Mouse (Mus musculus) midbrain, embryonic 12.5 days (tissue): ENCODE results near the gene Krt7. TPM values are rescaled to one million over a fixed set of nuclear protein-coding genes. Genes with fewer than 3 reads are reported as not detected.

Experiments
- ATAC-seq: fragments of 200-750 bp; cut with Nextera tagmentation; 2 replicates; pipeline ENCODE4 v1.8.0; 2017; ENCODE audit warnings: low read depth, moderate TSS enrichment, moderate library complexity; ENCODE audit not compliant: low FRiP score
- H3K27ac ChIP-seq: fragments of 300-500 bp; sonication (generic); replicated peaks from 2 replicates; pipeline ENCODE4 v1.5.1; 2016; ENCODE audit warnings: mild to moderate bottlenecking
- H3K27me3 ChIP-seq: fragments of 300-500 bp; sonication (generic); 2 replicates; pipeline ENCODE4 v1.6.1; 2016; ENCODE audit warnings: mild to moderate bottlenecking
- H3K36me3 ChIP-seq: fragments of 300-500 bp; sonication (generic); 2 replicates; pipeline ENCODE4 v1.6.1; 2016
- H3K4me1 ChIP-seq: fragments of 300-500 bp; sonication (generic); 2 replicates; pipeline ENCODE4 v1.6.1; 2016
- H3K4me2 ChIP-seq: fragments of 300-500 bp; sonication (generic); replicated peaks from 2 replicates; pipeline ENCODE4 v1.6.1; 2016; ENCODE audit warnings: mild to moderate bottlenecking, moderate library complexity
- H3K4me3 ChIP-seq: fragments of 300-500 bp; sonication (generic); 2 replicates; pipeline ENCODE4 v1.5.1; 2016; ENCODE audit warnings: mild to moderate bottlenecking
- H3K9ac ChIP-seq: fragments of 300-500 bp; sonication (generic); replicated peaks from 2 replicates; pipeline ENCODE4 v1.6.1; 2016; ENCODE audit warnings: mild to moderate bottlenecking, moderate library complexity
- H3K9me3 ChIP-seq: fragments of 300-500 bp; sonication (generic); 2 replicates; pipeline ENCODE4 v1.6.1; 2016; ENCODE audit warnings: mild to moderate bottlenecking
- WGBS: fragments of 180-500 bp; shearing (Covaris S2); methylation state at CpG from one replicate; pipeline ENCODE4 v1.1.7; 2016; 5-methylcytosine and 5-hydroxymethylcytosine counted together
- polyA plus RNA-seq: library from polyadenylated mRNA; unstranded; fragments of >200 nt; fragmentation: Nextera tagmentation; extraction: Ambion mirVana; gene quantifications from 2 replicates; pipeline ENCODE4 v1.2.1, GENCODE M21; 2016

The Krt7 gene
- polyA plus RNA-seq, 1 experiment from 2014 or later = 6.3 TPM

DNA sequence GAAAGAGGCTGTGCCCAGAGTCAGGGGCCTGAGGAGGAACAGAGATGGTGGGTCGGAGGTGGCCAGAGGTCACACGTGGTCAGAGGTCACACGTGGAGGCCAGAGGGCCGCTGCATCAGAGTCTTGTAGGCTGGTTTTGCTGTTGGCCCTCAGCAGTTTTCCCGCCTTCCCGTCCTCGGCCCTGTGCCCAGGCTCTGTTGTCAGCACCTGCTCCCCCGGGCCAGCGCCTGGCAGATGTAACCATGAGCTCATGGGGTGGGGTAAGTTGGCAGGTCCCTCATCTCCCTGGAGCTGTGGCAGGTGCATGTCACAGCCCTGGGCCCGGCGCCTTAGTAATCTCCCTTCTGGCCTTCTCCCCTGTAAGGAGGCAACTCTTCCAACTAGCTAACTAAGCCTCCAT, 28.0 kb upstream of the Krt7 start:
- Histone ChIP-seq H3K4me3 (no peak overlapping the region), H3K36me3 (no peaks in the 10 kb centered on the region), H3K27ac (no peak overlapping the region), H3K9me3 (no peaks in the 10 kb centered on the region), H3K4me2 (no peak overlapping the region), H3K9ac (no peak overlapping the region), H3K27me3 (no peaks in the 10 kb centered on the region), H3K4me1 (0 out of 2 replicates have a peak, but pooled peaks cover 2% of the 10 kb centered on the region)
- ATAC-seq = no peak
- WGBS = 85% methylated on average over 11 of the region's 11 CpGs

DNA sequence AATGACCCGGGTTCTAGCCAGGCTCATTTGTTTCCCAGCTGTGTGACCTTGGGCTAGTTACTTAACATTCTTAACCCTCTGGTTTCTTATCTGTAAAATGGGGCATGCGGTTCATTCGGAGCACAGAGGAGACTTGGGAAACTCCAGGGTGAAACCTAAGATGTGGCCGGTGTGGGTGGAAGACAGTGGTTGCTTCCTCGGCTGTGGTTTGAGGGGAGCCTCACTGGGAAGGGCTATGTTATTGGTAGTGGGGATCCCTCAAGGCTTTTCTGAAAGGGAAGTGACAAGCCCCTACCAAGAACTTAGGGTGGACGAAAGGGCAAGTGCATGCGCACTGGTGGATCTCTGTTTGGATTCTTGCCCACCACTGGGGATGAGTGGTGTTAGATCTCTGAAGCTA, 26.2 kb upstream of the Krt7 start:
- Histone ChIP-seq H3K4me3 (no peak overlapping the region), H3K27ac (no peak overlapping the region), H3K27me3 (no peaks in the 10 kb centered on the region), H3K4me1 (0 out of 2 replicates have a peak, but pooled peaks cover 2% of the 10 kb centered on the region), H3K9me3 (no peaks in the 10 kb centered on the region), H3K4me2 (no peak overlapping the region), H3K36me3 (no peaks in the 10 kb centered on the region), H3K9ac (no peak overlapping the region)
- 90% methylated on average over 7 of the region's 7 CpGs for WGBS
- no peak for ATAC-seq

DNA sequence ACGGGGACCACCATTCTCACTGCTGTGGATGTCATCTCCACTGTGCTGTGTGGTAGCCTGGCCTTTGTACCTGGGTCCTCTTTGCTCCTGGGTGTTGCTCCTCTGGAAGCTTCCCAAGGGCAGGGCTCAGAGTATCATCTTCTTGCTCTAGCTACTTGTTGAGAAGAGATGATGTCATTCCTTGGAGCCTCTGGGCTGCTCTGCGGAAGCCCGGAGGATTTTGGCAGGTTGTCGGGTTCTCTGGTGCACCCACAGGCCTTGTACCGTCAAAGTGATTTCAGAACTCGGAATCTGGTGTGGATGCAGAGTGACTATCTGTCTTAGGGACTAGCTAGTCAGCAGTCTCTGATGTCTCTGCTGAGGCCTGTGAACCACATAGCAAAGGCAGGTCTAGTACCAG, 25.8 kb upstream of the Krt7 start:
- 90% methylated on average over 6 of the region's 6 CpGs for WGBS
- H3K4me3 ChIP-seq = no peak overlapping the region
- no peaks in the 10 kb centered on the region for H3K9me3 ChIP-seq
- no peak overlapping the region for H3K27ac ChIP-seq
- no peak for ATAC-seq
- no peaks in the 10 kb centered on the region for H3K27me3 ChIP-seq
- no peak overlapping the region for H3K4me2 ChIP-seq
- H3K36me3 ChIP-seq = no peaks in the 10 kb centered on the region
- no peak overlapping the region for H3K9ac ChIP-seq
- H3K4me1 ChIP-seq = 0 out of 2 replicates have a peak, but pooled peaks cover 2% of the 10 kb centered on the region

DNA sequence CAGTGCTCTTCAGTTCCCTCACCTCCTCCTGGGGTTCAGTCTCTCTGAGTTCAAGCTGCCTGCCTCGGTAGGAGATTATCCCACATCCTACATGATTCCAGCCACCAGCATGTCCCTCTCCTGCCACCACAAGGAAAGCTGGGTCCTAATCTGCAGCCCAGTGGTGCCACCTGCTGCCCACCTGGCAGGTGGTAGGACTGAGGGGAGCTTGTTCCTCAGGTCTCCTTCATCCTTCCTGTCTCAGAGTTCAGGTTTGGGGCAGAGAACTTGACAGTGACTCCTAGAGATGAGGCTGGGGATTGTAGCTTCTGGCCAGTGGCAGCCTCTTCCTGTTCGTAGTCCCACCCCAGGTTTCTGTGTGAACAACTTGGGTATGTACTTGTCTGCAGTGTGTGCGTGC, 23.7 kb upstream of the Krt7 start:
- Histone ChIP-seq H3K9me3 (no peaks in the 10 kb centered on the region), H3K4me1 (no peaks in the 10 kb centered on the region), H3K9ac (no peak overlapping the region), H3K4me3 (no peak overlapping the region), H3K36me3 (no peaks in the 10 kb centered on the region), H3K27ac (no peak overlapping the region), H3K27me3 (no peaks in the 10 kb centered on the region), H3K4me2 (no peak overlapping the region)
- ATAC-seq = no peak
- WGBS = 65% methylated on average over 3 of the region's 3 CpGs

DNA sequence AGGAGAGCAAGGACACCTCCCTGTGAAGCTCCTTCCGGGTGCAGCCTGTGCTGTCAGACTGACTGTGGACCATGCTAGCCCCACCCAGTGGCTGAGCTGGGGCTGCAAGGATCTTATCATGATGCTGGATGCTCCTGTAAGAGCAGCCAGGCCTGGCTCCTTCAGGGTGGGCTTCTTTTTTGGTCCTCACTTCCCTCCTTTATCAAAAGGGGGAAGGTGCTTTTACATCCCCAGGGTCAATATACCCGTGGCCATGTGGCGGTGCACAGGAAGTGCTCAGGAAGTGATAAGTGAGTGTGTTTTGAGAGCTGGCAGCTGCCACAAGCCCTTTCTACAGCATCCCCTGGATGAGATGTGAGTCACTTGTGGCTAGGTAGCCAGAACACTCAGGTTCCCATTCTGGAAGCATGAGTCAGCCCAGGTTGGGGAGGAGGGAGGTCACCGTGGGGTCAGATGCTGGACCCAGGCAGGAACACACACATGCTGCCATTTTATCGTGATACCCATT, 22.8 kb upstream of the Krt7 start:
- Histone ChIP-seq H3K4me1 (no peaks in the 10 kb centered on the region), H3K4me3 (no peak overlapping the region), H3K9ac (no peak overlapping the region), H3K9me3 (no peaks in the 10 kb centered on the region), H3K4me2 (no peak overlapping the region), H3K36me3 (no peaks in the 10 kb centered on the region), H3K27ac (no peak overlapping the region), H3K27me3 (no peaks in the 10 kb centered on the region)
- 66% methylated on average over 5 of the region's 5 CpGs for WGBS
- no peak for ATAC-seq

DNA sequence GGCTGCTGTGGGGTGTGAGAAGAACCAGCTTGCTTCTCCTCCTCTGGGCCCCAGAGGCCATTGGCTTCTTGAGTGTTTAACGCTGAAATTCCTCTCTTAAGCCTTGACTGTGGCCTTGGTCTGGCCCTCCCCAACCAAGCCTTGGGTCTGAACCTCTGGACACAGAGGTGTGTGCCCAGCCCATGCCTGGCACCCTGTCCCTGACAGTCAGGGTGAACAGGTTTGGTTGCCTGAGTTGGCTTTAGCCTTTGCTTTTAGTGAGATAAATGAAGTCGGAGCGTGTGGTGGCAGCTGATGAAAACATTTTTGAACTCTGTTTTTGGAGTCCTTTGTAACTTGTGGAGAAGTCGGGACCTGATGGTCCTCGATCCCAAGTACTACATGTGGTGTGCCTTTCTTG, 20.6 kb upstream of the Krt7 start:
- H3K36me3 ChIP-seq = no peaks in the 10 kb centered on the region
- H3K27me3 ChIP-seq = no peaks in the 10 kb centered on the region
- H3K9me3 ChIP-seq = no peaks in the 10 kb centered on the region
- H3K4me2 ChIP-seq = no peak overlapping the region
- 92% methylated on average over 5 of the region's 5 CpGs for WGBS
- H3K4me3 ChIP-seq = no peak overlapping the region
- no peak for ATAC-seq
- no peak overlapping the region for H3K9ac ChIP-seq
- H3K27ac ChIP-seq = no peak overlapping the region
- H3K4me1 ChIP-seq = no peaks in the 10 kb centered on the region

DNA sequence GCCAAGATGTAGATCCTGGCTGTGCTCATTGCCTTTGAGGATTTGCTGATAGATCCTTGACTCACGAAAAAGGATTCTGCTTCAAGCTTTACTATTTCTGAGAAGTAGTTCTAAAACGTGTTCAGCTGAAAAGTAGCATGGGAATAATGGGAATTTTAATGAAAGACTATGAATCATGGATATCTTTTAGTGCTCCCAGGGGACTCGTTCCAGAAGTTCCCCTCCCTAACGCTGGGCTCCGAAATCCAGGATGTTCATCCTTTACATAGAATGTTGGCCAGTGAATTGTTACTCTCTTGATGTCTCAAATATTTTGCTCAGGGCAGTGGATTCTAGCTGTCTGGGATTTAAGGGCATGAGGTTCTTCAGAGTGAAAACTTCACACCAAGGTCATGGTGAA, 18.6 kb upstream of the Krt7 start:
- Histone ChIP-seq H3K9me3 (no peaks in the 10 kb centered on the region), H3K9ac (no peak overlapping the region), H3K27me3 (no peaks in the 10 kb centered on the region), H3K4me3 (no peak overlapping the region), H3K4me1 (no peaks in the 10 kb centered on the region), H3K4me2 (no peak overlapping the region), H3K27ac (no peak overlapping the region), H3K36me3 (no peaks in the 10 kb centered on the region)
- ATAC-seq = no peak
- 89% methylated on average over 5 of the region's 5 CpGs for WGBS

DNA sequence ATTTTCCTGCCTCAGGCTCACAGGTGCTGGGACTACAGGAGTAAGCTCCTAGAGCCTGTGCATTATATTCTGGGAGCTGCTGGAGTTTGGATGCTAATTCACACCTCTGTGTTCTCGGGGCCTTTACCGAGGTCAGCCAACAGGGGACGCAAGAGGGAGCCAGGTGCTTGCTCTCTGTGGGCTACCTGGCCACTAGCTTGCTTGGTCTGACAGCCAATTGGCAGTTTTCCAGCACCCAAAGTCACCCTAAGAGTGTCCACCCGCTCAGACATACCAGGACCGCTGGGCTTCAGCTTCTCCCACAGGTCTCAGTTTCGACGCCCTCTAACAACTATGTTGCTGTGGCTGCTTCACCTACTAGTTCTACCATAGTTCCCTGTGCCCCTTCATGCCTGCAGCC, 15.9 kb upstream of the Krt7 start:
- no peaks in the 10 kb centered on the region for H3K36me3 ChIP-seq
- no peaks in the 10 kb centered on the region for H3K4me1 ChIP-seq
- H3K4me2 ChIP-seq = no peak overlapping the region
- no peaks in the 10 kb centered on the region for H3K27me3 ChIP-seq
- no peak overlapping the region for H3K4me3 ChIP-seq
- WGBS = 62% methylated on average over 7 of the region's 7 CpGs
- no peaks in the 10 kb centered on the region for H3K9me3 ChIP-seq
- no peak overlapping the region for H3K9ac ChIP-seq
- H3K27ac ChIP-seq = no peak overlapping the region
- ATAC-seq = no peak

DNA sequence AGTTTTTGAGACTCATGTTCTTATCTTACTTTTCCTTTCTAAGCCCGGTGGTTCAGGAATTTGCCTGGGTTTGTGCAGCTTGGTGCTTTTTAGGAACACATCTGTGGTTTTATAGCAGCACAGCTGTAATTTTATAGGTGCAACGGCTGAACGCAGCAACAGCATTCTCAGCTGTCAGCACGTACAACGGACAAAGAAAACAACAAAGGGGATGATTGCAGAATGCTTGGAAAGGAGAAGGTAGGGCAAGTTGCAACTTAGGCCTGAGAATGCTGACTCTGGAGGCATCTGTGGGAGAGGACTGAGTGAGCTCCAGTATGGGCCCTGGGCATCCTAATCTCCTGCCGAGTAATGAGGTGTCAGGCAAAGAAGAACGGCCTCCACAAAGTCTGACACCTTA, 14.4 kb upstream of the Krt7 start:
- Histone ChIP-seq H3K4me1 (no peaks in the 10 kb centered on the region), H3K27ac (no peak overlapping the region), H3K27me3 (no peaks in the 10 kb centered on the region), H3K9me3 (no peaks in the 10 kb centered on the region), H3K36me3 (no peaks in the 10 kb centered on the region), H3K4me3 (no peak overlapping the region), H3K9ac (no peak overlapping the region), H3K4me2 (no peak overlapping the region)
- ATAC-seq = no peak
- WGBS = 78% methylated on average over 7 of the region's 7 CpGs

DNA sequence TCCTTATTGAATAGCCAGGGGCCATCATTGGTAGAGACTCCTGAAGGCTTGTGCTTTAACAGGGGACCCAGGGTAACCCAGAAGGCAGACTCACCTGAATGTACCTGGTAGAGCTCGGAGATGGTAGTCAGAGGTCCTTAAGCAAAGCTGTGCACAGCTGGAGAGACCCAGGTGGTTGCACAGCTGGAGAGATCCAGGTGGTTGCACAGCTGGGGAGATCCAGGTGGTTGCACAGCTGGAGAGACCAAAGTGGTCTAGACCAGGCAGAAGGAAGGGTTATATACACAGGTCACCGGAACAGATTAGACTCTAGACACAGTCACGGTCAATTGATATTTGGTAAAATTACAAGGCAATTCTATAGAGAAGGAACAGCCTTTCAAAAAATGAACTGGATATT, 13.9 kb upstream of the Krt7 start:
- H3K4me3 ChIP-seq = no peak overlapping the region
- H3K27me3 ChIP-seq = no peaks in the 10 kb centered on the region
- H3K9me3 ChIP-seq = no peaks in the 10 kb centered on the region
- no peak overlapping the region for H3K4me2 ChIP-seq
- no peak overlapping the region for H3K9ac ChIP-seq
- H3K27ac ChIP-seq = no peak overlapping the region
- H3K4me1 ChIP-seq = no peaks in the 10 kb centered on the region
- WGBS = 79% methylated on average over 3 of the region's 3 CpGs
- no peak for ATAC-seq
- no peaks in the 10 kb centered on the region for H3K36me3 ChIP-seq

DNA sequence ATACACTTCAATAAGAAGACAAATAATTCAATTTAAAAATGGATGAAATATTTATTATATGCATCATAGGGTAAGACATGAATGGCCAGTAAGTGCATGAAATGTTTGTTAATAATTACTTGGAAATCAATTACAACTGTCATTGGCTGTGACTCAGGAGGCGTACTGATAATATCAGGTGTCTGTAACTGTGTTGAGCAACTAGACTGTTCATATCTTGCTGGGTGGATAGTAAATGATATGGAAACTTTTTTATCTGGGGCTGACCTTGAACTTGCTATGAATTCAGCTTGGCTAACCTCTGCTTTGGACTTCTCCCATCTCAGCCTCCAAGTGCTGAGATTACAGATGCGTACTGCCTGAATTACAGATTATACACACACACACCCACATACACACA, 13.2 kb upstream of the Krt7 start:
- Histone ChIP-seq H3K9me3 (no peaks in the 10 kb centered on the region), H3K36me3 (no peaks in the 10 kb centered on the region), H3K4me3 (no peak overlapping the region), H3K4me1 (no peaks in the 10 kb centered on the region), H3K27me3 (no peaks in the 10 kb centered on the region), H3K27ac (no peak overlapping the region), H3K4me2 (no peak overlapping the region), H3K9ac (no peak overlapping the region)
- ATAC-seq = no peak
- 95% methylated on average over 2 of the region's 2 CpGs for WGBS

DNA sequence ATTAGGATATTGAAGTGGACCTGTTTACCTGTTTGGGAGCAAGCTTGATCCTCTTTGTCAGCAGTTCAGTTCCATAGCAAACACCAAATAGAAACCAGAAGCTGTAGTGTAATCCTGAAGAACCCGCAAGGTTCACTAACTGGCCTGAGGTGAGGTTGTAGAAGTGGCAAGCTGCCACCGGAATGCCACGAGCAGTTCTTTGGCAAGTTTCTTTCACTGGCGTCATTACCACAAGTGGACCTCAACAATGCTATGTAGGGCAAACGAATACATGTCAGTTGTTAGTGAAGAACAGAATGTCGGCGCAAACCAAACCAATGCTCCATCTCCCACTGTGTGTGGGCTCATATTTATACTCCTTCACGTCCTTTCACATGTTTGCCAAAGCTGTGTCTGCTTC, 12.6 kb upstream of the Krt7 start:
- no peak overlapping the region for H3K27ac ChIP-seq
- H3K4me3 ChIP-seq = no peak overlapping the region
- no peak overlapping the region for H3K9ac ChIP-seq
- H3K36me3 ChIP-seq = no peaks in the 10 kb centered on the region
- H3K4me2 ChIP-seq = no peak overlapping the region
- WGBS = 87% methylated on average over 8 of the region's 8 CpGs
- no peaks in the 10 kb centered on the region for H3K4me1 ChIP-seq
- no peaks in the 10 kb centered on the region for H3K9me3 ChIP-seq
- no peaks in the 10 kb centered on the region for H3K27me3 ChIP-seq
- no peak for ATAC-seq

DNA sequence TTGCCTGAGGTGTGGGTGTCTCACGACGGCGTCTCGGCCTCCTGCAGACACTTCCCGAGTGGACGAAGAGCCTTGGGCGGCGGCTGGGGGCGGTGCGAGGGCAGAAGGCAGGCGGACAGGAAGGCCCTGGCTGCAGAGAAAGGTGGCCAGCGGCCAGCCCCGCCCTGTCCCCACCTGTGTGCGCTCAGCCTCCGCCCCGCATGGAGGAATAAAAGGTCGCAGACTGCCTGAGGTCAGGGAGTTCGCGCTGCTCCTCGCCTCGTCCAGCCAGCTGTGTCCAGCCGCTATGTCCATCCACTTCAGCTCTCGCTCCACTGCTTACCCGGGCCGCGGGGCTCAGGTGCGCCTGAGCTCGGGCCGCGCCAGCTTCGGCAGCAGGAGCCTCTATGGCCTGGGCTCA, 1.3 kb downstream of the Krt7 start:
- no peak overlapping the region for H3K4me3 ChIP-seq
- no peaks in the 10 kb centered on the region for H3K9me3 ChIP-seq
- H3K4me2 ChIP-seq = no peak overlapping the region
- no peak overlapping the region for H3K9ac ChIP-seq
- ATAC-seq = no peak
- peaks cover 36% of the 10 kb centered on the region for H3K27me3 ChIP-seq
- no peaks in the 10 kb centered on the region for H3K36me3 ChIP-seq
- H3K4me1 ChIP-seq = 0 out of 2 replicates have a peak, but pooled peaks cover 2% of the 10 kb centered on the region
- no peak overlapping the region for H3K27ac ChIP-seq
- WGBS = 29% methylated on average over 31 of the region's 31 CpGs
